Mouse (Mus musculus) liver (tissue): ENCODE measurements around the gene Dazap1.
A peak's percentile ranks its signal among the peaks of the same experiment; 100 is the strongest.

Source experiments
- DNase-seq: peaks from one replicate; pipeline ENCODE4 v3.0.0-alpha.2; 2020; ENCODE audit warnings: mixed read lengths

Dazap1 gene

DNA sequence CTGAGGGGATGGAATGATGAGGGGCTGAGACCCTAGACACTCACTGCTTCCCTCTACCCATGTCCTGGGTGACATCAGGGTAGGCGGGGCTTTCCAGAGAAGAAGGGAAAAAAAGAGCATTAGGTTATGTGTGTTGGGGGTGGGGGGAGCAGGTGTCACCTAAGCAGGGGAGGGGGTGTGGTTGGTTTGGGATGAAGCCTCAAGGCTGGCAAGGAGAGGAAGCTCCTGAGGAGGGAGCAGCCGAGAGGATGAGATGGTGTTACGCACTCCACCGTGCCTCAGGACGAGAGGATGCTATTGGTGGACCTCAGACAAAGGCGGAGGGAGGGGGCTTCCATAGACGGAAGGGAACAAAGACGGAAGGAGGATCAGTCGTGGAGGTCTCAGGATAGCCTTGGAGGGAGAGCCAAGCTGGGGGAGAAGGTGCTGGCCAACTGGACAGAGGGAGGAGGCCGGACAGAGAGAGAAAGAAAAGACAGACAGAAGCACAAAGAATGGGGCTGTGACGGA is 39.4 kb downstream of the Dazap1 start:
- no peak for DNase-seq

DNA sequence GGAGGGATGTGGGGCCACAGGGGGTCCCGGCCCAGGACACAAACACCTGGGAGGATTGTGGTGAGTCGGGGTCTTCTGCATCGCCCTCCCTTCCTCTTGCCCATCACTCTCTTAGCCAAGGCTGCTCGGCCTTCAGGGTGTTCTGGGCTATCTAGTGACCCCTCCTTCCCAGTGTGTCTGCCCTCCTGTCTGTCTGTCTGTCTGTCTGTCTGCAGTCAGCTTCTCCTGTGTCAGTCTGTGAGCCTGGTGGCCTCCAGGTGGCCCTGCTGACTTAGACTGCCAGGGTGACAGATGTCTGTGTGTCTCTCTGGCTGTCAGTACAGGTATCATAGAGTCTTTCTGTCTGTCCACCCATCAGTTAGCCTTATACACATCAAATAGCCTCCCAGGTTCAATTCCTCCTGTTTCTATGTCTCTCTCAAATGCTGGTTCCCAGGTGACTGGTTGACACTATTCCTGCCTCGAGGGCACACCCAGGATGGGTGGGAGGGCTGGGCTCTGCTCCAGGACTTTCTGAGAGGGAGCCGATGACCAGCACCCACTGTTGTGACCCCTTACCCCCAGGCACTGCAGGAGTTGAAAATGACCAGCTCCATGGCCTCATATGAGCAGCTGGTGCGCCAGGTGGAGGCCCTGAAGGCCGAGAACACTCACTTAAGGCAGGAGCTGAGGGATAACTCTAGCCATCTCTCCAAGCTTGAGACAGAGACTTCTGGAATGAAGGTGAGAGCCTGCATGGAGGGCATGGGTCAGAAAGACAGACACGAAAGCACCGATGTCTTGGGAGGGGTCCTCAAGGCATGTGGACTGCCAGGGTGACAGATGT is 40.2 kb downstream of the Dazap1 start:
- no peak for DNase-seq

DNA sequence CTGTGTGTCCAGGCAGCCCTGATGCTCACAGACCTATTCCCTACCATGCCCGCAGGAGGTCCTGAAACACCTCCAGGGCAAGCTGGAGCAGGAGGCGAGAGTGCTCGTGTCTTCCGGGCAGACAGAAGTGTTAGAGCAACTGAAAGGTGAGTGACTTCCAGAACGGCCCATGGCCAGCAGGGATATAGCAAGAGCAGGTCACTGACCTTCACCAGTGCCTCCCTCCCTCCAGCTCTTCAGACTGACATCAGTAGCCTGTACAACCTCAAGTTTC is 40.7 kb downstream of the Dazap1 start:
- DNase-seq, result no peak

- peak; percentile 61 for DNase-seq
These were observed 41.2 kb downstream of the Dazap1 start for GRCm38 (mm10) chr10:80302471-80302881.

- DNase-seq, result no peak
These were observed 43.2 kb downstream of the Dazap1 start for GRCm38 (mm10) chr10:80304458-80304857.

DNA sequence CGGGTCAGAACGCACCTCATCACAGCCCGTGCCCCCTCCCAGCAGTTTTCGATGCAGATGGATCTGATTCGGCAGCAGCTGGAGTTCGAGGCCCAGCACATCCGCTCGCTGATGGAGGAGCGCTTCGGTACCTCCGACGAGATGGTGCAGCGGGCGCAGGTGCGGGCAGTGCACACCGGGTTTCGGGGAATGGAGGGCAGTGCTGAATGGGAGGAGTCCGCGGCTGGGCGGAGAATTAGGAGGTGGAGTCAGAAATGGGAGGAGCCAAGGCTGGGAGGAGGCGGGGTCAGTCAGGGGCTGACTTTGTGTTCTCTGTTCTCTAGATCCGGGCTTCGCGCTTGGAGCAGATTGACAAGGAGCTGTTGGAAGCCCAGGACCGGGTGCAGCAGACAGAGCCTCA is 43.6 kb downstream of the Dazap1 start:
- DNase-seq, result peak; percentile 75

DNA sequence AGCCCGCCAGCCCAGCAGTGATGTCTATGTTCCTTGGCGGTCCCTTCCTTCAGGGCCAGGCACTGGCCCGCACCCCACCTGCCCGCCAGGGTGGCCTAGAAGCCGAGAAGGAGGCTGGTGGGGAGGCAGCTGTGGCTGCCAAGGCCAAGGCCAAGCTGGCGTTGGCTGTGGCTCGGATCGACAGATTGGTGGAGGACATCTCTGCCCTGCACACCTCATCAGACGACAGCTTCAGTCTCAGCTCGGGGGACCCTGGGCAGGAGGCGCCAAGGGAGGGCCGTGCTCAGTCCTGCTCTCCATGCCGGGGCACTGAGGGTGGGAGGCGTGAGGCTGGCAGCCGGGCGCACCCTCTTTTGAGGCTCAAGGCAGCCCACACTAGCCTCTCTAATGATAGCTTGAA is 50.3 kb downstream of the Dazap1 start:
- DNase-seq, result no peak

GRCm38 (mm10) chr10:80312586-80313504 is 51.6 kb downstream of the Dazap1 start:
- no peak for DNase-seq

DNA sequence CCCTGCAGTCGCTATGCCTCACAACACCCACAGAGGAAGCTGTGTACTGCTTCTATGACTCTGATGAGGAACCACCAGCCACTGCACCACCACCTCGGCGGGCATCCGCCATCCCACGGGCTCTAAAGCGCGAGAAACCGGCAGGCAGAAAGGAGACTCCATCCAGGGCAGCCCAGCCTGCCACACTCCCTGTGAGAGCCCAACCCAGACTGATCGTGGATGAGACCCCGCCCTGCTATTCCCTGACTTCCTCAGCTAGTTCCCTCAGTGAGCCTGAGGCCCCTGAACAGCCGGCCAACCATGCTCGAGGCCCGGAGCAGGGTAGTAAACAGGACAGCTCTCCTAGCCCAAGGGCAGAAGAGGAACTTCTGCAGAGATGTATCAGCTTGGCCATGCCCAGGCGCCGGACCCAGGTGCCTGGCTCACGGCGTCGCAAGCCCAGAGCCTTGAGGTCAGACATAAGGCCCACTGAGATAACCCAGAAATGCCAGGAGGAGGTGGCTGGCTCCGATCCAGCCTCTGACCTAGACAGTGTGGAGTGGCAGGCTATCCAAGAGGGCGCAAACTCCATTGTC is 52.4 kb downstream of the Dazap1 start:
- DNase-seq, result no peak

GRCm38 (mm10) chr10:80314494-80315001 is 53.3 kb downstream of the Dazap1 start:
- no peak for DNase-seq

DNA sequence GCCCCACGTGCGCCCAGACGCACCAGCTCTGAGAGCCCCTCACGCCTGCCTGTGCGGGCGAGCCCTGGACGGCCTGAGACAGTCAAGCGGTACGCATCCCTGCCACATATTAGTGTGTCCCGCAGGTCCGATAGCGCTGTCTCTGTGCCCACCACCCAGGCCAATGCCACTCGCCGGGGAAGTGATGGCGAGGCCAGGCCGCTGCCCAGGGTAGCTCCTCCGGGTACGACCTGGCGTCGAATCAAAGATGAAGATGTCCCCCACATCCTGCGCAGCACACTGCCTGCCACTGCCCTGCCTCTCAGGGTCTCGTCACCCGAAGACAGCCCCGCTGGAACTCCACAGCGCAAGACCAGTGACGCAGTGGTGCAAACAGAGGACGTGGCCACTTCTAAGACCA is 54.0 kb downstream of the Dazap1 start:
- DNase-seq, result no peak

GRCm38 (mm10) chr10:80316359-80316781 is 55.1 kb downstream of the Dazap1 start:
- no peak for DNase-seq

DNA sequence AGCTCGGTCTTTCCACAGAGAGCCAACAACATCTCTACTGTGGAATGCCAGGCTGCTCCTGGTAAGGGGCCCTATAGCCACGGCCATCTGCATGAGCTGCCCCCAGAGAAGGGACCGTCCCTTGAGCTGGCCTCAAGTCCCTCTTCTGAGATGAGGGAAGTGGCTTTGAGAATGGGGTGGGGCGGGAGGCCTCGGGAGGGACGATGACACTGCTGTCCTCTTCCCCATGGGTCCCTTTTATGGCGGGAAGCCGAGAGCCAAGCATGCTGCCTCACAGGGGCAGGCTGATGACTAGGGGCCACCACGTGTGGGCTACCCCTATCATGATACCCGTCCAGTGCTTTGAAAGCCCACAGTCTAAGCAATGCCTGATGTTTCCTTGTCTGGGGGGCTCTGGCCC is 55.7 kb downstream of the Dazap1 start:
- no peak for DNase-seq

DNA sequence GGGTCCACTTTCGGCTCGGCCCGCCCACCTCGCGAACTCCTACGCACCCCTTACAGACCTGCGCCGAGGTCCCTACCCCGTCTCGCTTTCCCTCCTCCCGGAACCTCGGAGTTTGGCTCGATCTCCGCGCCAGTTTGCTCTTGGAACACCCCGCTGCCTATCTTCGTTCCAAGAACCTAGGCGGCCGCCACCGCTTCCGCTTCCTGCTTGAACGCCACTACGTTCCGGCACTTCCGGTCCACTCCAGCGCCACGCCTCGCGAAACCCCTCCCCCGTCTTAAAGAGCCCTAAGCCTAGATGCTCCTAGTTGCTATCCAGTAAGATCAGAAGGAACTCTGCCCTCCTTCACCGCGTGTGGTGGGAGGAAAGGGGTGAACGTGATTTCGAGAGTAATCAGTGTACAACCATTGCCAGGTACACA is 59.1 kb downstream of the Dazap1 start, which contains the start of gene 2310011J03Rik:
Gene 2310011J03Rik, minus strand, starts transcription at position 198 of the 421 bp plus-strand sequence.
- peak; percentile 94 for DNase-seq

- DNase-seq, result no peak
These were observed 59.9 kb downstream of the Dazap1 start for GRCm38 (mm10) chr10:80321014-80321669.

- DNase-seq, result no peak
These were observed 60.6 kb downstream of the Dazap1 start for GRCm38 (mm10) chr10:80321670-80322581.

GRCm38 (mm10) chr10:80322811-80323211 is 61.5 kb downstream of the Dazap1 start:
- DNase-seq, result peak; percentile 55

- peak; percentile 90 for DNase-seq
These were observed 62.2 kb downstream of the Dazap1 start for GRCm38 (mm10) chr10:80323261-80324119.

DNA sequence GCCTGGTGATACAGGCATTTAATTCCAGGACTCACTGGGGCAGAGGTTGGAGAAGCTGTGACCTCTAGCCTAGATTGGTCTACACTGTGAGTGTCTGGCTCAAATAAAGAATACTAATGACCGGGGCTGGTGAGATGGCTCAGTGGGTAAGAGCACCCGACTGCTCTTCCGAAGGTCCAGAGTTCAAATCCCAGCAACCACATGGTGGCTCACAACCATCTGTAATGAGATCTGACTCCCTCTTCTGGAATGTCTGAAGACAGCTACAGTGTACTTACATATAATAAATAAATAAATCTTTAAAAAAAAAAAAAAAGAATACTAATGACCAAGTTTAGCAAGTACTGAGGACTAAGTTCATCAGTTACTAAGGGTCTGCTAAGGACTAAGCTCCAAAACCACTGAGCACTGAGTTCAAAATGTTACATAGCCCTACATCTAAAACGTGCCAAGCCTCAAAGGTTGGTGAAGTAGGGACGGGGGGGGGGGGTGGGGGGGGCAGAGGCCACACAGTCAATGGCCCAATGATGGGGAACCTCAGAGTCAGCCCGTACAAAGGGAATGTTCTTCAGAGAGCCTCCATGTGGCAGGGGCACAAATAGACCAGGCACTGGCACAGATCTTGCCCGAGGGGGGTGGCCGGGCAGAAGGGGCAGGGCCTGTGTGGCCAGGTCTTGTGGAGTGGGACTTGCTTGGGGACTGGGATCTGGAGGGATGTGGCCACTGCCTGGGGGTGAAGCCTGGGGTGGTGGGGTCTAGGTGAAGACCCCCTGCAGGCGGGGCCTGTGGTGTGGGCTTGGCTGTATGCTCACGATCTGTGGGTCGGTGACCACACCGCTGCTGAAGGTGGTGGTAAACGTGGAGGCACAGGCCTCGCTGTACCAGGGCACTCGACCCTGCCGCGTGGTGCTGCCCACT is 63.1 kb downstream of the Dazap1 start:
- no peak for DNase-seq
